Mouse (Mus musculus): ENCODE results near the gene Gstt1.
"Not testable (repeated sequence)": the region's sequence is repeated elsewhere in the genome, so short reads cannot be mapped to it uniquely, and the experiment has no call there.

DNA sequence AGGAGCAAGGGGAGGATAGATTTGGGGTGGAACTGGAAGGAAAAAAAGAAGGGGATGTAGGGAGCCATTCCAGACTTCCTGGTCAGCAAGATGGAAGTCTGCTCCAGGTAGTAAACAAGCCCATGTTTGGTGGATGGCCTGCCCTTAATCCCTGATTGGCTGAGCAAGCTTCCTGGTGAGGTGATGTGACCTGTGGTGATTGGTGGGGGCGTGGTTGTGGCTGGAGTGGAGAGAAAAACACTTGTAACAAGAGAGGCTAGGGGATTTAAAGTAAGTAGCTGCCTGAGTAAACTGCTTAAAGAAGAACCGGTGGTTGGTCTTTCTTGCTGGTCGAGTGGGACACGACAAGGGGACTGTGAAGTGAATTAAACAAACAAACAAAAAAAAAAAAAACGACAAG, 30.6 kb downstream of the Gstt1 start:
- TF ChIP-seq NELFE (IDR thresholded peaks at IDR 0.05; ENCODE audit: low read depth, low read length); POLR2AphosphoS5 (IDR thresholded peaks at IDR 0.05; ENCODE audit: borderline replicate concordance, low read depth, low read length); CTCF (IDR thresholded peaks at IDR 0.05 in 2 of 3, conservative IDR thresholded peaks at IDR 0.05 in 1 of 3; ENCODE audit: control insufficient read depth in 1 of 3, insufficient read depth in 1 of 3, low read depth in 2 of 3, low read length in 3 of 3, poor library complexity in 1 of 3, severe bottlenecking in 1 of 3); BHLHE40 (IDR thresholded peaks at IDR 0.05; ENCODE audit: borderline replicate concordance, low read depth, low read length); JUND (IDR thresholded peaks at IDR 0.05; ENCODE audit: low read depth, low read length): not testable (repeated sequence)

Data from MEL (cell line).